In genomic region chr19:10191326-10191725, GRCm38 (mm10) we compare ENCODE assay signal across 11 mouse cellular contexts. TPM values are rescaled to one million over a fixed set of nuclear protein-coding genes. Genes with fewer than 3 reads are reported as not detected.
DNase-seq lines count a peak whose midpoint lies in the region; ATAC-seq lines count a peak whose summit lies in the region.
"Had no signal": no experiment of that assay in that cellular context is flagged by ENCODE, and none has a peak within 500 bp of the region (broad histone marks: within the 10 kb centered on the region; RNA-seq: fewer than 3 reads in every experiment).

No protein-coding gene starts in this region.

- intact Hi-C loops in left cerebral cortex, postnatal 4 days (cut with DNase I) = loop anchor here (5.0 kb wide), 1 partner anchor 109 kb away; no protein-coding TSS in a partner anchor

- no peak overlapping the region for H3K4me3 ChIP-seq in brown adipose tissue, adult 24 weeks (ENCODE audit: insufficient read depth, low read depth, low read length)
- H3K4me3 ChIP-seq: gastrocnemius, adult 2 months; lung, embryonic 15.5 days had no signal

- 0 out of 2 replicates have a peak overlapping the region, but pooled peaks have one; percentile 20 for H3K27ac ChIP-seq in brown adipose tissue, adult 24 weeks (replicated peaks; ENCODE audit: low read depth, low read length)
- H3K27ac ChIP-seq: gastrocnemius, adult 2 months; hindbrain, embryonic 14.5 days; lung, embryonic 15.5 days had no signal

- ATAC-seq in CD4-positive, CD25-positive, alpha-beta regulatory T cell, adult 4 months = no peak
- peak; percentile 97 for ATAC-seq in megakaryocyte, adult 5-6 weeks (ENCODE audit: poor library complexity, severe bottlenecking)

- peak; percentile 31 for DNase-seq in CD4-positive, CD25-positive, alpha-beta regulatory T cell, adult 2 months (ENCODE audit: low read depth, low spot score)
- peak; percentile 31 for DNase-seq in left cerebral cortex, postnatal 4 days
- DNase-seq in left cerebral cortex, adult 11 months (ENCODE audit: low spot score) = no peak
- DNase-seq in ovary, postnatal 10 days (ENCODE audit: low spot score) = no peak
- DNase-seq in embryo, embryonic 10 days (ENCODE audit: low spot score) = no peak

- H3K4me1 ChIP-seq in brown adipose tissue, adult 24 weeks (ENCODE audit: control insufficient read depth, insufficient read depth, insufficient read length, low read length) = no peaks in the 10 kb centered on the region
- H3K4me1 ChIP-seq: lung, embryonic 15.5 days had no signal

RNA-seq across cellular contexts. Expression of gene Fads1, which starts 8.6 kb away (rescaled TPM):
- polyA plus RNA-seq in CD4-positive, CD25-positive, alpha-beta regulatory T cell, adult 4 months (2017; shearing (Covaris generic)) = 1 to 10 TPM; 4.9 to 6.8 TPM
- 100 to 1,000 TPM; 149 to 158 TPM for total RNA-seq in left cerebral cortex, postnatal 4 days (2021)
- 11.0 and 13.5 TPM in 2 replicates for polyA plus RNA-seq in brown adipose tissue, adult 24 weeks (2012; ENCODE audit: insufficient read depth, insufficient read length, missing spikeins)
- total RNA-seq in megakaryocyte, adult 5-6 weeks (2015) = 12.3 and 12.6 TPM in 2 replicates
- 5.3 and 9.6 TPM in 2 replicates for total RNA-seq in megakaryocyte, adult 5-6 weeks (2017)

RNA-seq across cellular contexts. Expression of gene Tmem258, which starts 12.5 kb away (rescaled TPM):
- 100 to 1,000 TPM; 288 to 332 TPM for polyA plus RNA-seq in CD4-positive, CD25-positive, alpha-beta regulatory T cell, adult 4 months (2017; shearing (Covaris generic))
- total RNA-seq in left cerebral cortex, postnatal 4 days (2021) = 100 to 1,000 TPM; 105 to 114 TPM
- 175 and 198 TPM in 2 replicates for polyA plus RNA-seq in brown adipose tissue, adult 24 weeks (2012; ENCODE audit: insufficient read depth, insufficient read length, missing spikeins)
- 182 and 197 TPM in 2 replicates for total RNA-seq in megakaryocyte, adult 5-6 weeks (2015)
- 163 and 204 TPM in 2 replicates for total RNA-seq in megakaryocyte, adult 5-6 weeks (2017)

RNA-seq across cellular contexts. Expression of gene Fen1, which starts 12.6 kb away (rescaled TPM):
- 10 to 100 TPM; 50.1 to 81.1 TPM for polyA plus RNA-seq in CD4-positive, CD25-positive, alpha-beta regulatory T cell, adult 4 months (2017; shearing (Covaris generic))
- total RNA-seq in left cerebral cortex, postnatal 4 days (2021) = 10 to 100 TPM; 11.7 to 11.9 TPM
- 1.4 and 2.1 TPM in 2 replicates for polyA plus RNA-seq in brown adipose tissue, adult 24 weeks (2012; ENCODE audit: insufficient read depth, insufficient read length, missing spikeins)
- total RNA-seq in megakaryocyte, adult 5-6 weeks (2015) = 30.7 and 33.9 TPM in 2 replicates
- 60.5 and 62.9 TPM in 2 replicates for total RNA-seq in megakaryocyte, adult 5-6 weeks (2017)

RNA-seq across cellular contexts. Expression of gene Myrf, which starts 49.2 kb away (rescaled TPM):
- polyA plus RNA-seq in CD4-positive, CD25-positive, alpha-beta regulatory T cell, adult 4 months (2017; shearing (Covaris generic)) = under 1 TPM in 1 of 2 experiments, not detected in 1; 0.19 TPM
- total RNA-seq in left cerebral cortex, postnatal 4 days (2021) = 1 to 10 TPM; 1.6 to 1.8 TPM
- 0.44 and 0.50 TPM in 2 replicates for polyA plus RNA-seq in brown adipose tissue, adult 24 weeks (2012; ENCODE audit: insufficient read depth, insufficient read length, missing spikeins)
- 0.22 and 0.27 TPM in 2 replicates for total RNA-seq in megakaryocyte, adult 5-6 weeks (2015)
- total RNA-seq in megakaryocyte, adult 5-6 weeks (2017) = 0.04 TPM in 1 of 2 replicates, not detected in the other
- total RNA-seq: gastrocnemius, adult 2 months had no signal

Comparison
In these comparisons a context has a peak if more than half of its experiments do, and no peak if none do; other contexts are left out.
1. DNase-seq: peak in CD4-positive, CD25-positive, alpha-beta regulatory T cell, adult 2 months (single experiment) and left cerebral cortex, postnatal 4 days (single experiment); none in left cerebral cortex, adult 11 months (single experiment), ovary, postnatal 10 days (single experiment) and embryo, embryonic 10 days (single experiment).
2. RNA of gene Fads1, which starts 8.6 kb away (total RNA-seq): 149 to 158 TPM in left cerebral cortex, postnatal 4 days; 5.3 to 12.6 TPM in megakaryocyte, adult 5-6 weeks; every median in the first group is over 10 times any median in the second.